Comparison of ENCODE assay signal across 8 mouse cellular contexts in the genomic region with DNA sequence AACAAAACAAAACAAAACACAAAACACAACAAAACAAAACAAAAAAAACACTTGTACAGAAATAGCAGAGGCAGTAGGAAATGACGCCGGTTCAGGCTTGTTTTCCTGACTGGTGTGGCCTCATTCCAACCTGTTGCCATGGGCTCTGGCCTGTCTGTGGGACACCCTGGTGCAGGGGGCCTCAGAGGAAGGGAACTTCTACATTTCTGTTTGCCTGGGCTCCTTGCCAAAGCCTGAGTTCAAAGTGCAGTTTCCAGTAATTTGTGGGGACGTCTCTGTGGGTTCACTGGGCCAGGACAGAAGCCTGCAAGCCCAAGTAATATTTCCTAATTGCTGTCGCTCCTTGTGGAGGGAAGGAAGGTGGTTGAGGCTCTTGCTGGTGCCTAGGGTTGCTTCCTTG. TPM values are rescaled to one million over a fixed set of nuclear protein-coding genes. Genes with fewer than 3 reads are reported as not detected.
DNase-seq lines count a peak whose midpoint lies in the region; ATAC-seq and TF ChIP-seq lines count a peak whose summit lies in the region.

No protein-coding gene starts in this region.

- H3K9me3 ChIP-seq in stomach, embryonic 16.5 days (replicated peaks; ENCODE audit: control insufficient read depth, low read length), result no peaks in the 10 kb centered on the region

- H3K4me2 ChIP-seq in stomach, embryonic 16.5 days (ENCODE audit: low read depth, low read length), result no peak overlapping the region

- CTCF ChIA-PET in Patski (lab: Charles Lee), result no interaction called here

- no peaks in the 10 kb centered on the region for H3K27me3 ChIP-seq in Patski
- H3K27me3 ChIP-seq in heart, adult 2 months (ENCODE audit: control insufficient read depth, insufficient read depth, low read length), result no peaks in the 10 kb centered on the region; the same call in 1 of the 2 replicates
- no peaks in the 10 kb centered on the region for H3K27me3 ChIP-seq in stomach, embryonic 16.5 days (ENCODE audit: control insufficient read depth, insufficient read depth, low read length)

- 17% methylated on average over 4 of the region's 4 CpGs for WGBS in heart, adult 2 months
- 14% methylated on average over 4 of the region's 4 CpGs for WGBS in lung, adult 2 months
- 18% methylated on average over 4 of the region's 4 CpGs for WGBS in stomach, embryonic 16.5 days

- TF ChIP-seq CTCF in Patski (IDR thresholded peaks at IDR 0.05), result no peak
- no peak for TF ChIP-seq CTCF in heart, adult 2 months (IDR thresholded peaks at IDR 0.05)
- no peak for TF ChIP-seq CTCF in lung, adult 2 months (IDR thresholded peaks at IDR 0.05; ENCODE audit: insufficient read depth, low read length)

- POLR2A ChIA-PET in Patski (lab: Charles Lee), result interaction anchor here (1.1 to 1.8 kb wide), 7 partner anchors 11 to 257 kb away, joined by 3 to 11 read pairs (median 4); partner anchors contain the start of gene Spry1

- in situ Hi-C loops in Patski (cut with MboI; ENCODE audit: low pct_unique_long_range_greater_than_20kb), result loop anchor here (5.0 kb wide), 1 partner anchor 77 kb away; no protein-coding TSS in a partner anchor

- 0 out of 2 replicates have a peak, but pooled peaks have one; percentile 62 for TF ChIP-seq EP300 in heart, adult 2 months (IDR thresholded peaks at IDR 0.05; ENCODE audit: insufficient read depth, low read depth, low read length)

- intact Hi-C loops in heart, adult 2 months (cut with DNase I), result loop anchor here (2.0 kb wide), 2 partner anchors 30 to 88 kb away; no protein-coding TSS in a partner anchor

- no peak for TF ChIP-seq POLR2A in heart, adult 2 months (IDR thresholded peaks at IDR 0.05; ENCODE audit: insufficient read depth, low read depth, low read length)
- no peak for TF ChIP-seq POLR2A in lung, adult 2 months (IDR thresholded peaks at IDR 0.05; ENCODE audit: borderline replicate concordance, extremely low read depth, low read depth, low read length)

- peak; percentile 11 for ATAC-seq in Patski
- ATAC-seq in stomach, embryonic 16.5 days (ENCODE audit: insufficient read depth, low FRiP score), result peak; percentile 71
- ATAC-seq in megakaryocyte-erythroid progenitor cell, adult 5-6 weeks (replicated peaks; ENCODE audit: low FRiP score, low TSS enrichment, poor library complexity, severe bottlenecking), result no peak

- H3K4me1 ChIP-seq in heart, adult 2 months (ENCODE audit: control insufficient read depth, insufficient read depth, low read length), result peaks cover 16% of the 10 kb centered on the region
- H3K4me1 ChIP-seq in lung, adult 2 months (ENCODE audit: control insufficient read depth, insufficient read depth, low read length), result peaks cover 11% of the 10 kb centered on the region
- peaks cover 34% of the 10 kb centered on the region for H3K4me1 ChIP-seq in stomach, embryonic 16.5 days (ENCODE audit: control insufficient read depth, insufficient read depth, low read length)

- H3K36me3 ChIP-seq in heart, adult 2 months (ENCODE audit: control insufficient read depth, insufficient read depth, low read length), result no peaks in the 10 kb centered on the region
- H3K36me3 ChIP-seq in stomach, embryonic 16.5 days (ENCODE audit: control insufficient read depth, insufficient read depth, low read length), result no peaks in the 10 kb centered on the region

- peak; percentile 43 for DNase-seq in layer of hippocampus, adult 11-12 months (ENCODE audit: low spot score)
- DNase-seq in layer of hippocampus, adult 18-20 months (ENCODE audit: low spot score in 2 of 2), result no peak
- peak; percentile 93 for DNase-seq in Patski (ENCODE audit: low read depth, low spot score)
- peak; percentile 79 to 87 for DNase-seq in heart, adult 2 months
- peak; percentile 86 for DNase-seq in kidney, adult 18-20 months
- DNase-seq in lung, adult 2 months, result peak; percentile 43

- no peaks in the 10 kb centered on the region for H3K79me2 ChIP-seq in heart, adult 2 months (replicated peaks; ENCODE audit: control insufficient read depth, insufficient read depth, low read length)

- no peak overlapping the region for H3K4me3 ChIP-seq in heart, adult 2 months
- no peak overlapping the region for H3K4me3 ChIP-seq in lung, adult 2 months (replicated peaks; ENCODE audit: extremely low read depth, low read depth, low read length)
- H3K4me3 ChIP-seq in stomach, embryonic 16.5 days (replicated peaks; ENCODE audit: low read length), result no peak overlapping the region

- peak overlapping the region; percentile 47 for H3K27ac ChIP-seq in heart, adult 2 months
- H3K27ac ChIP-seq in stomach, embryonic 16.5 days (ENCODE audit: low read length), result peak overlapping the region; percentile 70

- H3K9ac ChIP-seq in heart, adult 2 months (ENCODE audit: low read depth, low read length), result no peak overlapping the region
- H3K9ac ChIP-seq in stomach, embryonic 16.5 days (ENCODE audit: low read length), result no peak overlapping the region

RNA-seq across cellular contexts. Expression of gene Gm5148, which starts 4.9 kb away (rescaled TPM):
- total RNA-seq in layer of hippocampus, adult 18-20 months (2021), result 1 to 10 TPM; 3.9 to 4.8 TPM
- polyA plus RNA-seq in Patski (2021), result 0.23 TPM
- total RNA-seq in heart, adult 2 months (2021), result under 1 TPM in 1 of 2 experiments, not detected in 1; 0.25 TPM
- 0.44 and 0.57 TPM in 2 replicates for polyA plus RNA-seq in heart, adult 2 months (2012; rRNA removed)
- 7.1 and 9.5 TPM in 2 replicates for polyA plus RNA-seq in lung, adult 2 months (2012; rRNA removed)
- polyA plus RNA-seq in stomach, embryonic 16.5 days (2015; fragmentation: Nextera tagmentation; extraction: Ambion mirVana), result 5.5 and 6.3 TPM in 2 replicates
- total RNA-seq in megakaryocyte-erythroid progenitor cell, adult 5-6 weeks (2014; fragmentation: Nextera tagmentation), result 0.45 TPM in 1 of 2 replicates, not detected in the other
- 46.9 and 54.2 TPM in 2 replicates for total RNA-seq in megakaryocyte-erythroid progenitor cell, adult 5-6 weeks (2017)

Comparison
In these comparisons a context has a peak if more than half of its experiments do, and no peak if none do; other contexts are left out.
1. DNase-seq: peak in layer of hippocampus, adult 11-12 months (single experiment), Patski (single experiment), heart, adult 2 months (2 of 2), kidney, adult 18-20 months (single experiment) and lung, adult 2 months (single experiment); none in layer of hippocampus, adult 18-20 months (0 of 2).